Mouse (Mus musculus) cerebellum, postnatal 4 days (tissue): ENCODE results near the gene Slc6a17.

Experiments
- DNase-seq, 2 experiments: peaks; one replicate each; pipeline ENCODE4 v3.0.0; 2022; ENCODE audit warnings: low spot score in 2 of 2, mixed read lengths in 1 of 2

The Slc6a17 gene

GRCm38 (mm10) chr3:107524547-107524946 is 6.7 kb upstream of the Slc6a17 start:
- DNase-seq, result no peak

- DNase-seq, result no peak
Measured at GRCm38 (mm10) chr3:107520931-107521330, 3.1 kb upstream of the Slc6a17 start.

DNA sequence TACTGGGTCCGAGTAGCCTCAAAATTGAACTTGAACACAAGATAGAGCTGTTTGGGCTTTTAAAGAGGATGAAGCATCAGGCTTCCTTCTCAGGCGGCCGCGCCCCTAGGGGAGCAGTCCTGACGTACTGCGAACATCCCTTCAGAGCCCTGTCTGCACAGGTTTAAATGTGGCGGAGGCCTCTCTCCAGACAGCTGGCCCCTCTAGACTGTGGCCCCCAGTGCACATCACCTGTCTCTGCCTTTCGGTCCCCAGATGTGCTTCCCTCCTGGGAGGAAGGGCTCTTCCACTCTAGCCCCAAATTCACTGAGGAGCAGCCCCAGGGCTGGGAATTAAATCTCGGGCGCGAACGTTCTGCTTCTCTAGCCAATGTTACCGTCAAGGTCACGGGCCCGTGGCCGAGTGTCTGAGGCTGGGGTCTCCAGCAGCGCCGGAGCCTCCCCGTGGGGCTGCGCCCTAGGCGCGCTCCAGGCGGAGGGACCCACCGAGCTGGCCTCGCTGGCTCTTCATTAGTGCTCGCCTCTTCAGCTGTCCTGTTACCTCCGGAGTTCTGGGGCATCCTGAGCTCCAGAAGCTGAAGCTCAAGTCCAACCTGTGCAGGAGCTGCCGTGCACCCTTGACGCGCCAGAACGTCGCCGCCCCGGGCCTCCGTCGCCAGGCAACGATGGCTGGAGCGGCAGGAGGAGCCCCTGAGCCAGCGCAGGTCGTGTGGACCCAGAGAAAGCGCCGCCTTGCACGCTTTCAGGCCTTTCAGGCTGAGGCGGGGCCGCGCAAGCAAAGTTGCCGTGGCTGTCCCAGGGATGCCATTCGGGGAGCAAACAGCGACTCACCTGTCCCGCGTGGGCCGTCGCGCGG is 815 bp downstream of the Slc6a17 start:
- peak in 1 of 2 experiments; percentile 55 for DNase-seq

- no peak for DNase-seq
Measured at GRCm38 (mm10) chr3:107515989-107516388, 1.8 kb downstream of the Slc6a17 start.

- DNase-seq, result no peak
Measured at GRCm38 (mm10) chr3:107511416-107511815, 6.4 kb downstream of the Slc6a17 start.

DNA sequence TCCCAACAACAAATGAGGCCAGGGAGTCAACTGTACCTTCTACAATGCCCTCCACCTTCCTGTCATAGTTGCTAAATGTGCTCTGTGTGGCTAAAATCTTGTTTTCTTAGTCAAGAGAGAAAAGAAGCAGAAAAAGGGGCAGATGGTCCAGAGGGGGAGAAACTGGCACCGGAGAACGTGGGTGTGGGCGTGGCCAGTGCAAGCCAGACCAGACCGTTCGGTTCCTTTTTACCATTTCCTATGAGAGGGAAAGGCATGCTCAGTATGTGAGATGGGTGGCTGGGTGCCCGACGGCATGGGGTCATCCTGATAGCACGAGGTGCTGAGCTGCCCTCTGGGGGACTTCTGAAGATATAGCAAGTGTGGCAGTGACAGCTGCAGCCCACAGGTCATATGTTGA is 9.1 kb downstream of the Slc6a17 start:
- no peak for DNase-seq

- no peak for DNase-seq
Measured at GRCm38 (mm10) chr3:107507966-107508365, 9.9 kb downstream of the Slc6a17 start.

DNA sequence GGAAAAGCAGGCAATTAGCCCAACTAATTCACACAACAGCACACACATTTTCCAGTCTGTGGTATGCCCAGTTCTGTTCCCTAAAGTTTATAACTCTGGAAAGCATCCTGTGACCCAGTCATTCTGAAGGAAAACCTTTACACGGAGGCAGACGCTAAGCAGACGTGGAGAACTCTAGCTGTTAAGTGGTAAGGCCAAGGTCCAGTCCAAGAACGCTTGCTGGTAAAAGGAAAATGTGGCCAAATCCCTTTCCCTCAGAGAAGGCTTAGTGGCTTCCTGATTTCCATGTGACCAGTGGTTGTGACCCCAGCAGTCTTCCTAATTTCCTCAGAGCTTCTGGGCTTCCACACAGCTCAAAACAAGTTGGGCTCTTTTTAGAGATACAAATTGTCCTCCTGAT is 11.3 kb downstream of the Slc6a17 start:
- DNase-seq, result no peak

- DNase-seq, result no peak
Measured at GRCm38 (mm10) chr3:107505464-107506367, 12.1 kb downstream of the Slc6a17 start.

GRCm38 (mm10) chr3:107504542-107504941 is 13.3 kb downstream of the Slc6a17 start:
- DNase-seq, result no peak

DNA sequence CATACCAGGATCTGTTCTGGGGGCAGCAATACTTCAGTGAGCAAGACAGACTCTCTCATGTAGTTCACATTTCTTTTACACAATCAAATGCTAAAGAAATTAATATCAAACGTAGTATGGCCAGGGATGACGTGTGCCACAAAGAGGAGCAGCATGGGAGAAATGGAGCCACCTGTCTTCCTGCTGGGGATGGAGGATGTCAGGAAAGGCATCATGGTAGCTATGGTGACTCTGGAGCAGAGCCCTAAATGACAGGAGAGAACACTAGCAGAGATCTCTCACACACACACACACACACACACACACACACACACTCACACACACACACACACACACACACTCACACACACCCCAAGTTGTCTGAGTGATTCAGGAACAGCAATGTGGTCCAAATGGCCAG is 14.1 kb downstream of the Slc6a17 start:
- DNase-seq, result no peak

- peak in 1 of 2 experiments; percentile 57 for DNase-seq
Measured at GRCm38 (mm10) chr3:107501702-107502151, 16.1 kb downstream of the Slc6a17 start.

- DNase-seq, result no peak
Measured at GRCm38 (mm10) chr3:107500301-107500700, 17.5 kb downstream of the Slc6a17 start.

GRCm38 (mm10) chr3:107496086-107496850 is 21.6 kb downstream of the Slc6a17 start:
- peak in 1 of 2 experiments; percentile 42 for DNase-seq

DNA sequence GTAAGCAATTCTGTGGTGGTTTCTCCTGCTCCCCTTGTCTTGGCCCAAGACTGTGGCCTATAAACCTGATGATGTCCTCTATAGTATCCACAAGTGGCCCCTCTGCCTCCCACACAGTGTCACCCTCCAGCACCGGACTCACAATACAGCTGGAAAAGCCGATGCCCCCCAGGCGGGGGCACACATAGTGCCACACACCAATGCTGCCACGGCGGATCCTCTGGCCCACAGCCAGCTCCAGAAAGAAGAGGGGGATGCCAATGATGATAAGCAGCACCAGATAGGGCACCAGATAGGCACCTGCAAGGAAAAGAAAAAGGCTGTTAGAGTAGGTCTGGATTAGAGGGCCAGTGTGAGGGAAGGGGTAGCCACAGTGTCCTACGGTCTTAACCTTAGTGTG is 22.3 kb downstream of the Slc6a17 start:
- no peak for DNase-seq

GRCm38 (mm10) chr3:107491459-107491858 is 26.4 kb downstream of the Slc6a17 start:
- DNase-seq, result peak; percentile 88 to 98

DNA sequence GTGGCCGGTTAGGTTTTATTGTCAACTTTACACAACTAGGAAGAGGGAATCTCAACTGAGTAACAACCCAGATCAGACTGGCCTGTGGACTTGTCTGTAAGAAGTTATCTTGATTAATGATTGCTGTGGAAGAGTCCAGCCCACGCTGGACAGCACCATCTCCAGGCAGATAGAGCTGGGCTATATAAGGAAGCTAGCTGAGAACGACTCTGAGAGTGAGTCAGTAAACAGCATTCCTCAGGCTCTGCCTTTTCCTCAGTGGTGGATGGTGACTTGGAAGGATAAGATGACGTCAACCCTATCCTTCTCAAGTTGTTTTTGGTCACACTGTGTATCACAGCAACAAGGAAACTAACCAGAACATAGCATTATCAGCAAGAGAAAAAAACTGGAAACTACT is 29.2 kb downstream of the Slc6a17 start:
- DNase-seq, result no peak

GRCm38 (mm10) chr3:107483290-107483689 is 34.5 kb downstream of the Slc6a17 start:
- DNase-seq, result peak in 1 of 2 experiments; percentile 56

DNA sequence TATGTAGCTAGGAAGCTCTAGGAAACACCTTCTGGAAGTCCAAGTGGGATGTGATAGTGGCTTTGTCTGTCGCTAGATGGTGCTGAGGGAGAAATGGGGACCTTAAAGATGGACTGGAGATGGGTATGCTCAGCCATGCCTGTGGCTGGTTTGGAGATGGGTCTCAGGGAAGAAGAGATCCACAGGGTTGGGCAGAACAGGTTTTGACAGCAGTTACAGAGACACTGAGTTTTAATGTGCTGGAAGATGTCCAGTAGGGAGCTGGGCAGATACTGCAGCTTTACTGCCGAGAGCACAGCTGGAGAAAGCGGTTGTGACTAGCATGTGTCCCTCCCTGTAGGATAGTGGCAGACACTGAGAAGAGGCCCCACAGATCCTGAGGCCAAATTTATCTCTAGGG is 37.2 kb downstream of the Slc6a17 start:
- DNase-seq, result no peak

DNA sequence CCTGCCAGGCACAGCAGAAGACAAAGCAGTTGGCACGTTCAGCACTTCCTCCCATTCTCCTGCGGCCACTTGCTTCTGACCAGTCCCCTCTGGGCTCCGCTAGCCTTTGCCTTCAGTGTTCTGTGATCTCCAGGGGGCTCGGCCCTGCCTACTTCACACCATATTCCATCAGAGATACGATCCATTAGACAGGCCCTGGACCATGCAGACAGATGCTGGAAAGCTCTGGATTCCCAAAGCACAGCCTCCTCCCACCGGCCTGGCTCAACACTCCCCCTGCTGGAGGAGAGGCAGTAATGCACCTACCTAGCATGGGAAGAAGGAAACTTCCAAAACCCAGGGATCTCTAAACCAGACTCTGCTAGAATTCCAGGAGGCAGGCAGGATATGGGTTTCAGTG is 45.6 kb downstream of the Slc6a17 start:
- DNase-seq, result peak in 1 of 2 experiments; percentile 30

- DNase-seq, result no peak
Measured at GRCm38 (mm10) chr3:107469059-107469458, 48.8 kb downstream of the Slc6a17 start.

DNA sequence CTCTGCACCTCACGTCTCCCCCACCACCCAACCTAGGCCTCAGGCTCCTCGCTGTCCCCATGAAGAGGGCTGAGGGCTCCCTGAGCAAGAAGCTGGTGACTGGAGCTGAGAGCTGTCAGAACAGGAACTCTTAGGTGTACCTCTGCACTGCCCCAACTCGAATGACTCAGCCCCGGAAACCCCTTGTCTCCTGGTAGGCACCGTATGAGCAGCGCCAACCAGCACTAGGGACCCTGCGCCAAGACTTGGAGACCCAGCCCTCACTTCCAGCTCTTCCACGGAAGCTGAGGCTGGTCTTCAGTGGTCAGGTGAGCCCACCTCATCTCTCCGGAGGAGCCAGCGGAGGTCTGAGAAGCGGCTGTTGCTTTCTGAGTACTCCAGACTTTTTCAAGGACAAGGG is 49.7 kb downstream of the Slc6a17 start:
- DNase-seq, result no peak
